Mouse (Mus musculus) liver, embryonic 15.5 days (tissue): ENCODE data around the gene Tnip1. TPM values are rescaled to one million over a fixed set of nuclear protein-coding genes. Genes with fewer than 3 reads are reported as not detected.
"Not testable (repeated sequence)": the region's sequence is repeated elsewhere in the genome, so short reads cannot be mapped to it uniquely, and the experiment has no call there.

Source experiments
- ATAC-seq: fragments of 200-750 bp; cut with Nextera tagmentation; 2 replicates; pipeline ENCODE4 v1.8.0; 2017; ENCODE audit warnings: moderate number of reproducible peaks, mild to moderate bottlenecking, moderate library complexity; ENCODE audit not compliant: insufficient read depth
- H3K27ac ChIP-seq: fragments of 300-500 bp; sonication (generic); replicated peaks from 2 replicates; pipeline ENCODE4 v1.5.1; 2015; ENCODE audit warnings: mild to moderate bottlenecking, inconsistent platforms
- H3K27me3 ChIP-seq: fragments of 300-500 bp; sonication (generic); 2 replicates; pipeline ENCODE4 v1.6.1; 2015; ENCODE audit warnings: mild to moderate bottlenecking, inconsistent platforms
- H3K36me3 ChIP-seq: fragments of 300-500 bp; sonication (generic); replicated peaks from 2 replicates; pipeline ENCODE4 v1.6.1; 2015; ENCODE audit warnings: moderate library complexity, mild to moderate bottlenecking, inconsistent platforms
- H3K4me1 ChIP-seq: fragments of 300-500 bp; sonication (generic); replicated peaks from 2 replicates; pipeline ENCODE4 v1.6.1; 2015; ENCODE audit warnings: inconsistent platforms
- H3K4me2 ChIP-seq: fragments of 300-500 bp; sonication (generic); 2 replicates; pipeline ENCODE4 v1.6.1; 2015; ENCODE audit warnings: moderate library complexity, mild to moderate bottlenecking, inconsistent platforms
- H3K4me3 ChIP-seq: fragments of 300-500 bp; sonication (generic); replicated peaks from 2 replicates; pipeline ENCODE4 v1.5.1; 2015; ENCODE audit warnings: mild to moderate bottlenecking, inconsistent platforms
- H3K9ac ChIP-seq: fragments of 300-500 bp; sonication (generic); 2 replicates; pipeline ENCODE4 v1.6.1; 2015; ENCODE audit warnings: moderate library complexity, mild to moderate bottlenecking, inconsistent platforms
- H3K9me3 ChIP-seq: fragments of 300-500 bp; sonication (generic); replicated peaks from 2 replicates; pipeline ENCODE4 v1.6.1; 2016; ENCODE audit warnings: inconsistent platforms
- WGBS: fragments of 180-500 bp; shearing (Covaris S2); methylation state at CpG from one replicate; pipeline ENCODE4 v1.1.7; 2015; ENCODE audit warnings: mixed read lengths; ENCODE audit not compliant: insufficient replicate concordance; 5-methylcytosine and 5-hydroxymethylcytosine counted together
- polyA plus RNA-seq: library from polyadenylated mRNA; unstranded; fragments of >200 nt; fragmentation: Nextera tagmentation; extraction: Ambion mirVana; gene quantifications from 2 replicates; pipeline ENCODE4 v1.2.1, GENCODE M21; 2015

Tnip1 gene
- polyA plus RNA-seq, 1 experiment from 2014 or later, result 6.1 TPM

- Histone ChIP-seq H3K9ac (peak overlapping the region; percentile 92), H3K4me1 (peaks cover 48% of the 10 kb centered on the region), H3K4me3 (peak overlapping the region; percentile 94), H3K4me2 (peak overlapping the region; percentile 85), H3K27ac (peak overlapping the region; percentile 95)
- WGBS, result 29% methylated on average over 10 of the region's 10 CpGs
- not testable (repeated sequence) for H3K36me3 ChIP-seq, H3K9me3 ChIP-seq, H3K27me3 ChIP-seq, ATAC-seq
These were observed 7.3 kb downstream of the Tnip1 start for GRCm38 (mm10) chr11:54955400-54955734.

- ATAC-seq, result no peak
- 76% methylated on average over 8 of the region's 8 CpGs for WGBS
- H3K9ac ChIP-seq, result peak overlapping the region; percentile 92; the same call in 1 of the 2 replicates
These were observed 8.0 kb downstream of the Tnip1 start for GRCm38 (mm10) chr11:54954716-54955115.

GRCm38 (mm10) chr11:54953993-54954446 is 8.7 kb downstream of the Tnip1 start:
- Histone ChIP-seq H3K9ac (no peak overlapping the region), H3K9me3 (no peaks in the 10 kb centered on the region), H3K4me3 (no peak overlapping the region), H3K27ac (no peak overlapping the region), H3K4me1 (peaks cover 46% of the 10 kb centered on the region), H3K27me3 (no peaks in the 10 kb centered on the region), H3K36me3 (no peaks in the 10 kb centered on the region), H3K4me2 (no peak overlapping the region)
- no peak for ATAC-seq
- WGBS, result 70% methylated on average over 9 of the region's 9 CpGs

More at GRCm38 (mm10) chr11:54954716-54955115, 8.0 kb downstream of the Tnip1 start:
- Histone ChIP-seq H3K4me3 (peak overlapping the region; percentile 94), H3K4me2 (peak overlapping the region; percentile 85), H3K27ac (no peak overlapping the region), H3K4me1 (peaks cover 48% of the 10 kb centered on the region), H3K27me3 (no peaks in the 10 kb centered on the region), H3K36me3 (no peaks in the 10 kb centered on the region), H3K9me3 (no peaks in the 10 kb centered on the region)

DNA sequence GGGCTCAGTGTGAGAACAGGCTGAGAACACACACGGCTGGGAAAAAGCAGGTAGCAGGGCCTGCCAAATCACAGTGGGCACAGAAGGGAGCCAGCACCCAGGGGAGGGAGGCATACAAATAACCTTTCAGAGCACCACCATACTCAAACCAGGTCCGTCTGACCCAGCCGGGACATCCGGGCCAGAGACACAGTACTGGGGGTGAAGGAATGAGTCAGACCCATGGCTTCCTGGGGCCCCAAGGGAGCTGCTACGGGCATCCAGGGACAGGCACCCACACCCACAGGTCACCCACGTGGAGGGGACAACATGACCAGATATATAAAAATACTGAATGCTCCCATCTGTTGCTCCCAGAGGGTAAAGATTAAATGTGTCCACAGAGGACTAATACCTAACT is 10.1 kb downstream of the Tnip1 start:
- no peak overlapping the region for H3K4me2 ChIP-seq
- H3K4me1 ChIP-seq, result peaks cover 35% of the 10 kb centered on the region
- no peak for ATAC-seq
- 52% methylated on average over 6 of the region's 6 CpGs for WGBS
- no peaks in the 10 kb centered on the region for H3K27me3 ChIP-seq
- H3K9ac ChIP-seq, result no peak overlapping the region
- no peak overlapping the region for H3K27ac ChIP-seq
- H3K4me3 ChIP-seq, result no peak overlapping the region
- H3K36me3 ChIP-seq, result no peaks in the 10 kb centered on the region
- H3K9me3 ChIP-seq, result no peaks in the 10 kb centered on the region

GRCm38 (mm10) chr11:54950684-54951083 is 12.0 kb downstream of the Tnip1 start:
- ATAC-seq, result no peak
- WGBS, result 63% methylated on average over 6 of the region's 6 CpGs
- H3K4me3 ChIP-seq, result no peak overlapping the region

DNA sequence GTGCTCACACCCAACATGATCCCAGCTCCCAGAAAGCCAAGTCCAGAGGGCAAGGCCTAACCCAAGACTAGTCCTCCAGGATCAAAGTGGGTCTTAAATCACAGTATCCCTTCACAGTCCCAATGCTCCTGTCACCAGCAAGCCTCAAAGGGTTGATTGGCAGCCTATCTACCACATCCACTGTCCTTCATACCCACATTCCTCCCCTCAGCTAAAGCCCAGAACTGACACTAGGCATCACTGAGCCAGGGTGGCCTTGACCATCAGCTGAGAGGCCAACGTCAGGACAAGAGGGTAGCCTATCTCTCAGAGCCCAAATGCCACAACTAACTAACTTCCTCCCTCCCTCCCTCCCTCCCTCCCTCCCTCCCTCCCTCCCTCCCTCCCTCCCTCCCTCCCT is 13.0 kb downstream of the Tnip1 start:
- H3K9me3 ChIP-seq, result no peaks in the 10 kb centered on the region
- H3K4me2 ChIP-seq, result no peak overlapping the region
- no peaks in the 10 kb centered on the region for H3K36me3 ChIP-seq
- WGBS, result 32% methylated on average over 1 of the region's 1 CpGs
- no peak overlapping the region for H3K9ac ChIP-seq
- H3K27ac ChIP-seq, result no peak overlapping the region
- no peak overlapping the region for H3K4me3 ChIP-seq
- H3K4me1 ChIP-seq, result peaks cover 21% of the 10 kb centered on the region
- no peaks in the 10 kb centered on the region for H3K27me3 ChIP-seq
- ATAC-seq, result no peak

More at GRCm38 (mm10) chr11:54950684-54951083, 12.0 kb downstream of the Tnip1 start:
- Histone ChIP-seq H3K4me1 (peaks cover 31% of the 10 kb centered on the region), H3K27me3 (no peaks in the 10 kb centered on the region), H3K9me3 (no peaks in the 10 kb centered on the region), H3K4me2 (no peak overlapping the region), H3K27ac (no peak overlapping the region), H3K36me3 (no peaks in the 10 kb centered on the region), H3K9ac (no peak overlapping the region)

- H3K4me2 ChIP-seq, result no peak overlapping the region
- no peak overlapping the region for H3K4me3 ChIP-seq
- H3K9me3 ChIP-seq, result no peaks in the 10 kb centered on the region
- no peaks in the 10 kb centered on the region for H3K4me1 ChIP-seq
- H3K27me3 ChIP-seq, result no peaks in the 10 kb centered on the region
- H3K36me3 ChIP-seq, result no peaks in the 10 kb centered on the region
- no peak overlapping the region for H3K9ac ChIP-seq
- no peak overlapping the region for H3K27ac ChIP-seq
- ATAC-seq, result no peak
- 65% methylated on average over 3 of the region's 3 CpGs for WGBS
These were observed 18.0 kb downstream of the Tnip1 start for GRCm38 (mm10) chr11:54944702-54945101.

DNA sequence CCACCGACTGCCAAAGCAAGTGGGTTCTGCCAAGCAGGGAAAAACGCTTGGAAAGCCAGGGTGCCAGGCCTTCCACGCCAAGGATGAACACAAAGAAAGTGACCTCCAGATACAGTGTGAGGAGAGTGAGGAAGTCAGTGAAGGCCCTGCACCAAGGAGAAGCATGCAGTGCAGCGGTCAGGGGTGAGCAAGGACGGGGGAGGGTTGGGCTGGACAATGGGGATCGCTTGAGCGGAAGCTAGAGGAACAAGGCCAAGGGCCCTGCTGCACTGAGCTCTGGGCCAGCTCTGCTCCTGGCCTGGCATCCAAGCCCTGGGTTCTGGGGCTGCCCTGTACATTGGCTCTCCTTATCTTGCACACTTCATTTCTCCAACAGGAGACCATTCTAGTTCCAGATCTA is 22.7 kb downstream of the Tnip1 start:
- Histone ChIP-seq H3K36me3 (0 out of 2 replicates have a peak, but pooled peaks cover 3% of the 10 kb centered on the region), H3K27ac (no peak overlapping the region), H3K27me3 (no peaks in the 10 kb centered on the region), H3K9me3 (no peaks in the 10 kb centered on the region), H3K4me2 (no peak overlapping the region), H3K4me1 (peaks cover 4% of the 10 kb centered on the region), H3K9ac (no peak overlapping the region), H3K4me3 (no peak overlapping the region)
- no peak for ATAC-seq
- 73% methylated on average over 7 of the region's 7 CpGs for WGBS

DNA sequence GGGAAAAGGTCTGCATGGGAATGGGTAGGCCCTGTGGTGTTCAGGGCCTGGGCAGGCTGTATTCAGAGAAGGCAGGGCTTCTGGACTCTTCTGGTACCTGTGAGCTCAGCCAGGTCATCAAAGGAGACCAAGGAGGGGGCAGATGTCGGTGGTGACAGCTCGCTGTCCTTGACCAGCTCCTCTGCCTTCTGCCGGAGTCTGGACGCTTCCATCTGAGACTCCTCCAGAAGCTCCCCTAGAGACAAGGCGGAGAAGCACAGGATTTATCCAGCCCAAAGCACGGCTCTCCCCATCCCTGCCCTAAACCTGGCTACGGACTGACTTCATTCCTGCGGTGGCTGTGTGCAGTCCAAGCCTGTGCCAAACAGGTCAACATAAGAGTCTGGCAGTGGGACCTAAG is 23.2 kb downstream of the Tnip1 start:
- Histone ChIP-seq H3K4me1 (peaks cover 4% of the 10 kb centered on the region), H3K9me3 (no peaks in the 10 kb centered on the region), H3K9ac (no peak overlapping the region), H3K36me3 (0 out of 2 replicates have a peak, but pooled peaks cover 3% of the 10 kb centered on the region), H3K27ac (no peak overlapping the region), H3K4me3 (no peak overlapping the region), H3K27me3 (no peaks in the 10 kb centered on the region), H3K4me2 (no peak overlapping the region)
- 79% methylated on average over 8 of the region's 8 CpGs for WGBS
- no peak for ATAC-seq

DNA sequence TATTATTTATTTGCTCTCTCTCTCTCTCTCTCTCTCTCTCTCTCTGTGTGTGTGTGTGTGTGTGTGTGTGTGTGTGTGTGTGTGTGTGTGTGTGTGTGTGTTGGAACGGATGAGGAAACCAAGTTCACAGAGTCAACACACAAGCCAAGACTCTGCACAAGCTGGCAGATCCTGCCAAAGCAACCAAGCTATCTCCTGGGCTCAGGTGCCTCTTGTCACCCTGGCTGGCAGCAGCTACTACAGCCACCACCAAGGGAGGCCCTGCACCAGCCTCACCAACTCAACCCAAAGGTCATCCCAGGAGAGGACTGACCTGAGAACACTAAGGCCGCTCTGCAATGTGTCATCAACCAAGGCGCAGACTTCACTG is 26.0 kb downstream of the Tnip1 start:
- no peak for ATAC-seq
- no peak overlapping the region for H3K4me3 ChIP-seq
- H3K27me3 ChIP-seq, result no peaks in the 10 kb centered on the region
- H3K27ac ChIP-seq, result 0 out of 2 replicates have a peak overlapping the region, but pooled peaks have one; percentile 29
- peaks cover 11% of the 10 kb centered on the region; the same call in 1 of the 2 replicates for H3K36me3 ChIP-seq
- H3K9ac ChIP-seq, result no peak overlapping the region
- WGBS, result 80% methylated on average over 3 of the region's 3 CpGs
- H3K9me3 ChIP-seq, result no peaks in the 10 kb centered on the region
- no peak overlapping the region for H3K4me2 ChIP-seq
- H3K4me1 ChIP-seq, result peaks cover 8% of the 10 kb centered on the region

- H3K4me2 ChIP-seq, result no peak overlapping the region
- no peaks in the 10 kb centered on the region for H3K27me3 ChIP-seq
- H3K4me1 ChIP-seq, result peaks cover 8% of the 10 kb centered on the region
- H3K4me3 ChIP-seq, result no peak overlapping the region
- 43% methylated on average over 12 of the region's 12 CpGs for WGBS
- H3K27ac ChIP-seq, result no peak overlapping the region
- ATAC-seq, result peak; percentile 48
- H3K36me3 ChIP-seq, result peaks cover 15% of the 10 kb centered on the region; the same call in 1 of the 2 replicates
- no peaks in the 10 kb centered on the region for H3K9me3 ChIP-seq
- no peak overlapping the region for H3K9ac ChIP-seq
These were observed 26.5 kb downstream of the Tnip1 start for GRCm38 (mm10) chr11:54936035-54936770.
